Mouse (Mus musculus) embryonic facial prominence, embryonic 11.5 days (tissue): Measurements from ENCODE around the gene Unc5b. TPM values are rescaled to one million over a fixed set of nuclear protein-coding genes. Genes with fewer than 3 reads are reported as not detected.

Experiments
- ATAC-seq: fragments of 200-750 bp; cut with Nextera tagmentation; replicated peaks from 2 replicates; pipeline ENCODE4 v1.8.0; 2017; ENCODE audit warnings: low read depth; ENCODE audit not compliant: insufficient number of reproducible peaks, low FRiP score, low TSS enrichment
- DNase-seq: peaks from one replicate; pipeline ENCODE4 v3.0.0-alpha.2; 2015; ENCODE audit warnings: low spot score
- H3K27ac ChIP-seq: fragments of 300-500 bp; sonication (generic); replicated peaks from 2 replicates; pipeline ENCODE4 v1.5.1; 2014; ENCODE audit warnings: mild to moderate bottlenecking, low read depth, low read length, control low read depth
- H3K27me3 ChIP-seq: fragments of 300-500 bp; sonication (generic); 2 replicates; pipeline ENCODE4 v1.6.1; 2014; ENCODE audit warnings: mild to moderate bottlenecking, low read length, moderate library complexity, mixed read lengths; ENCODE audit not compliant: control insufficient read depth, insufficient read depth
- H3K36me3 ChIP-seq: fragments of 300-500 bp; sonication (generic); replicated peaks from 2 replicates; pipeline ENCODE4 v1.6.1; 2014; ENCODE audit warnings: low read depth, mild to moderate bottlenecking, low read length, moderate library complexity, mixed read lengths; ENCODE audit not compliant: control insufficient read depth, insufficient read depth
- H3K4me1 ChIP-seq: fragments of 300-500 bp; sonication (generic); 2 replicates; pipeline ENCODE4 v1.6.1; 2014; ENCODE audit warnings: low read length, mixed read lengths; ENCODE audit not compliant: control insufficient read depth, insufficient read depth
- H3K4me2 ChIP-seq: fragments of 300-500 bp; sonication (generic); 2 replicates; pipeline ENCODE4 v1.6.1; 2014; ENCODE audit warnings: low read depth, mild to moderate bottlenecking, control low read depth, low read length, moderate library complexity
- H3K4me3 ChIP-seq: fragments of 300-500 bp; sonication (generic); 2 replicates; pipeline ENCODE4 v1.5.1; 2014; ENCODE audit warnings: low read depth, low read length, control low read depth
- H3K9ac ChIP-seq: fragments of 300-500 bp; sonication (generic); replicated peaks from 2 replicates; pipeline ENCODE4 v1.6.1; 2014; ENCODE audit warnings: mild to moderate bottlenecking, control low read depth, low read length
- H3K9me3 ChIP-seq: fragments of 300-500 bp; sonication (generic); replicated peaks from 2 replicates; pipeline ENCODE4 v1.6.1; 2016; ENCODE audit warnings: mild to moderate bottlenecking, low read length, inconsistent platforms, mixed read lengths; ENCODE audit not compliant: control insufficient read depth
- WGBS: fragments of 180-500 bp; shearing (Covaris S2); extraction: QIAGEN DNeasy Blood & Tissue Kit; methylation state at CpG from one replicate; pipeline ENCODE4 v1.1.7; 2014; 5-methylcytosine and 5-hydroxymethylcytosine counted together
- polyA plus RNA-seq: library from polyadenylated mRNA; unstranded; fragments of >200 nt; fragmentation: Nextera tagmentation; extraction: Ambion mirVana; gene quantifications from 2 replicates; pipeline ENCODE4 v1.2.1, GENCODE M21; 2014

The Unc5b gene
- polyA plus RNA-seq, 1 experiment from 2014 or later, result 4.0 TPM

GRCm38 (mm10) chr10:60737169-60737728, 94.1 kb downstream of the Unc5b start:
- no peaks in the 10 kb centered on the region for H3K36me3 ChIP-seq
- H3K27ac ChIP-seq, result no peak overlapping the region

GRCm38 (mm10) chr10:60735737-60736136, 95.6 kb downstream of the Unc5b start:
- no peak for ATAC-seq
- Histone ChIP-seq H3K9ac (no peak overlapping the region), H3K27ac (no peak overlapping the region), H3K4me2 (no peak overlapping the region), H3K27me3 (no peaks in the 10 kb centered on the region), H3K4me1 (no peaks in the 10 kb centered on the region), H3K4me3 (no peak overlapping the region), H3K9me3 (no peaks in the 10 kb centered on the region), H3K36me3 (no peaks in the 10 kb centered on the region)
- 100% methylated on average over 1 of the region's 1 CpGs for WGBS
- no peak for DNase-seq

More at GRCm38 (mm10) chr10:60737169-60737728, 94.1 kb downstream of the Unc5b start:
- Histone ChIP-seq H3K9me3 (no peaks in the 10 kb centered on the region), H3K4me1 (no peaks in the 10 kb centered on the region), H3K4me2 (no peak overlapping the region), H3K27me3 (no peaks in the 10 kb centered on the region), H3K4me3 (no peak overlapping the region), H3K9ac (no peak overlapping the region)
- 75% methylated on average over 11 of the region's 11 CpGs for WGBS
- DNase-seq (no peak), ATAC-seq (no peak)

GRCm38 (mm10) chr10:60733471-60733870, 97.9 kb downstream of the Unc5b start:
- no peak overlapping the region for H3K27ac ChIP-seq
- H3K36me3 ChIP-seq, result no peaks in the 10 kb centered on the region
- no peak overlapping the region for H3K9ac ChIP-seq
- no peaks in the 10 kb centered on the region for H3K27me3 ChIP-seq
- no peak overlapping the region for H3K4me2 ChIP-seq
- 69% methylated on average over 8 of the region's 8 CpGs for WGBS
- no peak for DNase-seq
- no peaks in the 10 kb centered on the region for H3K4me1 ChIP-seq
- no peaks in the 10 kb centered on the region for H3K9me3 ChIP-seq
- no peak overlapping the region for H3K4me3 ChIP-seq
- no peak for ATAC-seq

GRCm38 (mm10) chr10:60732397-60732861, 99.0 kb downstream of the Unc5b start:
- no peak for DNase-seq
- Histone ChIP-seq H3K27ac (no peak overlapping the region), H3K27me3 (no peaks in the 10 kb centered on the region), H3K4me3 (no peak overlapping the region), H3K9ac (no peak overlapping the region), H3K36me3 (no peaks in the 10 kb centered on the region), H3K4me1 (no peaks in the 10 kb centered on the region), H3K9me3 (no peaks in the 10 kb centered on the region), H3K4me2 (no peak overlapping the region)
- ATAC-seq, result no peak
- whole genome bisulfite sequencing, result 54% methylated on average over 2 of the region's 2 CpGs

- H3K4me3 ChIP-seq, result no peak overlapping the region
- DNase-seq (no peak), ATAC-seq (no peak)
- no peak overlapping the region for H3K27ac ChIP-seq
- no peak overlapping the region for H3K9ac ChIP-seq
- H3K9me3 ChIP-seq, result no peaks in the 10 kb centered on the region
- no peaks in the 10 kb centered on the region for H3K27me3 ChIP-seq
- no peaks in the 10 kb centered on the region for H3K4me1 ChIP-seq
- no peak overlapping the region for H3K4me2 ChIP-seq
- H3K36me3 ChIP-seq, result no peaks in the 10 kb centered on the region
- WGBS, result 48% methylated on average over 5 of the region's 5 CpGs
Observed at GRCm38 (mm10) chr10:60731742-60732141, 99.6 kb downstream of the Unc5b start.

- H3K4me3 ChIP-seq, result no peak overlapping the region
- no peaks in the 10 kb centered on the region for H3K9me3 ChIP-seq
- no peak overlapping the region for H3K9ac ChIP-seq
- no peak overlapping the region for H3K4me2 ChIP-seq
- H3K36me3 ChIP-seq, result no peaks in the 10 kb centered on the region
- ATAC-seq, result no peak
- H3K27ac ChIP-seq, result no peak overlapping the region
- WGBS, result 27% methylated on average over 5 of the region's 5 CpGs
- no peaks in the 10 kb centered on the region for H3K27me3 ChIP-seq
- DNase-seq, result no peak
- H3K4me1 ChIP-seq, result no peaks in the 10 kb centered on the region
Observed at GRCm38 (mm10) chr10:60727301-60727700, 104.1 kb downstream of the Unc5b start.

GRCm38 (mm10) chr10:60726896-60727295, 104.5 kb downstream of the Unc5b start:
- Histone ChIP-seq H3K9ac (no peak overlapping the region), H3K4me3 (no peak overlapping the region), H3K4me1 (no peaks in the 10 kb centered on the region), H3K9me3 (no peaks in the 10 kb centered on the region), H3K4me2 (no peak overlapping the region), H3K36me3 (no peaks in the 10 kb centered on the region), H3K27ac (no peak overlapping the region), H3K27me3 (no peaks in the 10 kb centered on the region)
- ATAC-seq, result no peak
- DNase-seq, result no peak
- 66% methylated on average over 3 of the region's 3 CpGs for WGBS

GRCm38 (mm10) chr10:60724496-60724895, 106.9 kb downstream of the Unc5b start:
- H3K9me3 ChIP-seq, result no peaks in the 10 kb centered on the region
- H3K9ac ChIP-seq, result no peak overlapping the region
- H3K4me3 ChIP-seq, result no peak overlapping the region
- no peaks in the 10 kb centered on the region; the same call in 1 of the 2 replicates for H3K27me3 ChIP-seq
- H3K4me1 ChIP-seq, result no peaks in the 10 kb centered on the region
- WGBS, result 76% methylated on average over 6 of the region's 6 CpGs
- DNase-seq, result no peak
- no peak overlapping the region; the same call in 1 of the 2 replicates for H3K4me2 ChIP-seq
- no peak overlapping the region for H3K27ac ChIP-seq
- no peaks in the 10 kb centered on the region for H3K36me3 ChIP-seq
- no peak for ATAC-seq
